Mouse (Mus musculus) intestine, embryonic 14.5 days (tissue): Measurements from ENCODE around the gene 0610030E20Rik. TPM values are rescaled to one million over a fixed set of nuclear protein-coding genes. Genes with fewer than 3 reads are reported as not detected.

Experiments used
- ATAC-seq: fragments of 200-750 bp; cut with Nextera tagmentation; replicated peaks from 2 replicates; pipeline ENCODE4 v1.8.0; 2017; ENCODE audit warnings: low read depth, moderate number of reproducible peaks, moderate TSS enrichment, moderate library complexity; ENCODE audit not compliant: low FRiP score, low TSS enrichment
- DNase-seq: peaks from one replicate; pipeline ENCODE4 v3.0.0-alpha.2; 2018; ENCODE audit warnings: low spot score
- H3K27ac ChIP-seq: fragments of 300-500 bp; sonication (generic); 2 replicates; pipeline ENCODE4 v1.5.1; 2014; ENCODE audit warnings: low read depth, mild to moderate bottlenecking, control low read depth
- H3K27me3 ChIP-seq: fragments of 300-500 bp; sonication (generic); replicated peaks from 2 replicates; pipeline ENCODE4 v1.6.1; 2014; ENCODE audit warnings: low read length, control low read depth; ENCODE audit not compliant: control insufficient read depth, insufficient read depth
- H3K36me3 ChIP-seq: fragments of 300-500 bp; sonication (generic); 2 replicates; pipeline ENCODE4 v1.6.1; 2014; ENCODE audit warnings: low read length, control low read depth; ENCODE audit not compliant: control insufficient read depth, insufficient read depth
- H3K4me1 ChIP-seq: fragments of 300-500 bp; sonication (generic); replicated peaks from 2 replicates; pipeline ENCODE4 v1.6.1; 2014; ENCODE audit warnings: low read length, control low read depth, mixed read lengths; ENCODE audit not compliant: control insufficient read depth, insufficient read depth
- H3K4me2 ChIP-seq: fragments of 300-500 bp; sonication (generic); 2 replicates; pipeline ENCODE4 v1.6.1; 2014; ENCODE audit warnings: low read length
- H3K4me3 ChIP-seq: fragments of 300-500 bp; sonication (generic); 2 replicates; pipeline ENCODE4 v1.5.1; 2014; ENCODE audit warnings: low read depth, low read length, control low read depth, mixed read lengths
- H3K9ac ChIP-seq: fragments of 300-500 bp; sonication (generic); 2 replicates; pipeline ENCODE4 v1.6.1; 2014; ENCODE audit warnings: mild to moderate bottlenecking, low read length
- H3K9me3 ChIP-seq: fragments of 300-500 bp; sonication (generic); 2 replicates; pipeline ENCODE4 v1.6.1; 2016; ENCODE audit warnings: low read length, control low read depth; ENCODE audit not compliant: control insufficient read depth
- WGBS: fragments of 180-500 bp; shearing (Covaris S2); extraction: QIAGEN DNeasy Blood & Tissue Kit; methylation state at CpG from one replicate; pipeline ENCODE4 v1.1.7; 2014; 5-methylcytosine and 5-hydroxymethylcytosine counted together
- polyA plus RNA-seq: library from polyadenylated mRNA; unstranded; fragments of >200 nt; fragmentation: Nextera tagmentation; extraction: Ambion mirVana; gene quantifications from 2 replicates; pipeline ENCODE4 v1.2.1, GENCODE M21; 2014

Gene 0610030E20Rik
- polyA plus RNA-seq, 1 experiment from 2014 or later: 25.0 TPM

DNA sequence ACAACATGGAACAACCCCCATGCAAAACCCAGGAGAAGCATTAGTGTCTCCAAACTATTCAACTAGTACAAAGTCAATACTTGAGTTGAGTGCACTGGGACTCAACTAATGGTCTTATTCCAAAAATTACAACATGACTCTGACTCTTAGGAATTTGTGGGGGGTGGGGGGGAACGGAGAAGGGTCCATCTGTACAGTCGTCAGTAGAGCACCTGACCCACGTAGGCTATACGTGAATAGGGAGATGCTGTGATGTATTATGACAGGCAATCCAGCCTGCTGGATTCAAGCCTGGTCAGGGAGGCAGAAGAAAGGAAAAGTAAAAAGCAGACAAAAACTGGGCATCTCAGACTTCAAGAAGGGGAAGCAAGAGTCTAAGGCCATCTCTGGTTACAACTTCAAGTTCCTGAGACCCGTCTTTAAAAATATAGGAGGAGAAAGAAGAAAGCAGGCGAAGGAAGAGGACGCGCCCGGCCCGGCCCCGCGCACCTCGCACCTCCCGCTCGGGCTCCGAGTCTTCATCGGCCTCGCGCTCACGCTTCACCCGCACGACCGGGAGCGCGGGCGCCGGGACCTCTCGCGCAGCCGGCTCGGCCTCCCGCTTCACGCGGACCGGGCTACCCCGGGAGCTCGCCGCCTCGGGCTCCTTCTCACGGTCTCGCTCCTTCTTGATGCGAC lies 2.6 kb upstream of the 0610030E20Rik start:
- Histone ChIP-seq H3K36me3 (peaks cover 22% of the 10 kb centered on the region), H3K4me2 (peak overlapping the region; percentile 98), H3K27me3 (no peaks in the 10 kb centered on the region), H3K9ac (peak overlapping the region; percentile 87), H3K4me3 (peak overlapping the region; percentile 95), H3K9me3 (no peaks in the 10 kb centered on the region), H3K27ac (peak overlapping the region; percentile 40; the same call in 1 of the 2 replicates), H3K4me1 (peaks cover 21% of the 10 kb centered on the region)
- DNase-seq (peak; percentile 90), ATAC-seq (peak; percentile 17; the same call in 1 of the 2 replicates)
- WGBS: under 1% methylated on average over 42 of the region's 42 CpGs

GRCm38 (mm10) chr6:72345074-72345567 lies 2.0 kb upstream of the 0610030E20Rik start, which contains the start of gene Usp39:
TSS of gene Usp39 (minus strand) at chr6:72345184.
- Histone ChIP-seq H3K27ac (peak within 1 kb of the TSS; percentile 40; the same call in 1 of the 2 replicates), H3K4me1 (peaks cover 21% of the 10 kb centered on the region), H3K9ac (peak within 1 kb of the TSS; percentile 87), H3K27me3 (no peaks in the 10 kb centered on the region), H3K4me3 (peak within 1 kb of the TSS; percentile 95), H3K9me3 (no peaks in the 10 kb centered on the region), H3K4me2 (peak within 1 kb of the TSS; percentile 98), H3K36me3 (peaks cover 24% of the 10 kb centered on the region)
- WGBS: under 1% methylated on average over 30 of the region's 30 CpGs
- ATAC-seq: peak; percentile 78
- no peak for DNase-seq

- Histone ChIP-seq H3K4me1 (peaks cover 21% of the 10 kb centered on the region), H3K4me2 (peak overlapping the region; percentile 98), H3K4me3 (0 out of 2 replicates have a peak overlapping the region, but pooled peaks have one; percentile 95), H3K9me3 (no peaks in the 10 kb centered on the region), H3K27me3 (no peaks in the 10 kb centered on the region), H3K27ac (no peak overlapping the region), H3K36me3 (peaks cover 26% of the 10 kb centered on the region), H3K9ac (peak overlapping the region; percentile 87; the same call in 1 of the 2 replicates)
- ATAC-seq: no peak
- no peak for DNase-seq
- 42% methylated on average over 6 of the region's 6 CpGs for WGBS
Observed at GRCm38 (mm10) chr6:72345633-72346032, 1.5 kb upstream of the 0610030E20Rik start.

DNA sequence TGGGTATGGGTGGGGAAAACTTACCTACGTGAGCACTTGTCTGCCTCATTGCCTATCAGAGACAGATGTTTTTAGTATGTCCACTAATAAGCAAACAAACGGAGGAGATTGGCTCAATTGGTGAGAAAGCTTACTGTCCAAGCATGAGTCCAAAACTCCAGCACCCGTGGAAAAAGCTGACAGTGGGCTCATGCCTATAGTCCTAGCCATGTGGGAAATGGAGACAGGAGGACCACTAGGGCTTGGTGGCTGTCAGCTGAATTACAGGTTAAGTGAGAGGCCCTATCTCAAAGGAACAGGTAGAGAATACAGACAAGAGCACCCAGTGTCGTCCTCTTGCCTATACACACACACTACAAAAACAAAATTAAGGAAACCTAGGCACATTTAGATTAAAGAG lies 856 bp upstream of the 0610030E20Rik start:
- no peak for DNase-seq

DNA sequence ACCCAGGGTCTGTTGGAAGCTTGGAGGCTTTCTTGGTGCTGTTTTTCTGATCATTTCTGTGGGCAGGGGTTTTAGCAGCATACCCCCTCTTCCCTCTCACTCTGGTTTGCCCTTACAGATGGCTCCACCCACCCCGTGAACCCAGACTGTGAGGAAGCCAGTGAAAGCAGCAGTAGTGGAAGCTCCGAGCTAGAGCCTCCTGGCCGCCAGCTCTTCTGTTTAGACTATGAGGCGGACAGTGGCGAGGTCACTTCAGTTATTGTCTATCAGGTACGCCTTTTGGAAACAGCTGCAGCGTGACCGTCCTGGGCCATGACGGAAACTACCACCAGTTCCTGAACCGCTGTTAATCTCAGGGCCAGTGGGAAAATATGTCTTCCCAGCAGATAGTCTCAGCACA lies 1.3 kb downstream of the 0610030E20Rik start:
- 71% methylated on average over 10 of the region's 10 CpGs for WGBS
- Histone ChIP-seq H3K4me3 (no peak overlapping the region), H3K27ac (no peak overlapping the region), H3K9ac (no peak overlapping the region; the same call in 1 of the 2 replicates), H3K27me3 (no peaks in the 10 kb centered on the region), H3K4me2 (peak overlapping the region; percentile 87), H3K4me1 (peaks cover 27% of the 10 kb centered on the region), H3K9me3 (no peaks in the 10 kb centered on the region), H3K36me3 (peaks cover 29% of the 10 kb centered on the region)
- no peak for ATAC-seq
- DNase-seq: no peak

More for the DNA sequence above, 856 bp upstream of the 0610030E20Rik start:
- peaks cover 21% of the 10 kb centered on the region for H3K4me1 ChIP-seq
- H3K4me3 ChIP-seq: no peak overlapping the region
- no peaks in the 10 kb centered on the region for H3K27me3 ChIP-seq
- no peak overlapping the region for H3K27ac ChIP-seq
- H3K4me2 ChIP-seq: no peak overlapping the region; the same call in 1 of the 2 replicates
- WGBS: 80% methylated on average over 4 of the region's 4 CpGs
- no peaks in the 10 kb centered on the region for H3K9me3 ChIP-seq
- peaks cover 32% of the 10 kb centered on the region for H3K36me3 ChIP-seq
- no peak for ATAC-seq
- H3K9ac ChIP-seq: no peak overlapping the region

GRCm38 (mm10) chr6:72350214-72350613 lies 3.1 kb downstream of the 0610030E20Rik start:
- Histone ChIP-seq H3K27ac (no peak overlapping the region), H3K4me3 (no peak overlapping the region), H3K36me3 (peaks cover 29% of the 10 kb centered on the region), H3K4me1 (peaks cover 20% of the 10 kb centered on the region), H3K27me3 (no peaks in the 10 kb centered on the region), H3K4me2 (no peak overlapping the region), H3K9me3 (no peaks in the 10 kb centered on the region), H3K9ac (no peak overlapping the region)
- 89% methylated on average over 2 of the region's 2 CpGs for WGBS
- ATAC-seq: no peak
- DNase-seq: no peak

GRCm38 (mm10) chr6:72352636-72353405 lies 5.7 kb downstream of the 0610030E20Rik start:
- Histone ChIP-seq H3K36me3 (peaks cover 32% of the 10 kb centered on the region), H3K27ac (no peak overlapping the region), H3K27me3 (no peaks in the 10 kb centered on the region), H3K4me1 (peaks cover 25% of the 10 kb centered on the region), H3K4me2 (no peak overlapping the region), H3K4me3 (no peak overlapping the region), H3K9me3 (no peaks in the 10 kb centered on the region), H3K9ac (no peak overlapping the region)
- 70% methylated on average over 5 of the region's 5 CpGs for WGBS
- ATAC-seq (no peak), DNase-seq (no peak)

GRCm38 (mm10) chr6:72354025-72354424 lies 6.9 kb downstream of the 0610030E20Rik start:
- whole genome bisulfite sequencing: 79% methylated on average over 1 of the region's 1 CpGs
- Histone ChIP-seq H3K9ac (no peak overlapping the region), H3K4me1 (peaks cover 17% of the 10 kb centered on the region), H3K36me3 (peaks cover 36% of the 10 kb centered on the region), H3K9me3 (no peaks in the 10 kb centered on the region), H3K27ac (no peak overlapping the region), H3K4me3 (no peak overlapping the region), H3K27me3 (no peaks in the 10 kb centered on the region), H3K4me2 (no peak overlapping the region)
- DNase-seq (no peak), ATAC-seq (no peak)
